Comparison of ENCODE assay signal across 9 mouse cellular contexts in genomic region chr12:107464731-107465130, GRCm38 (mm10). TPM values are rescaled to one million over a fixed set of nuclear protein-coding genes. Genes with fewer than 3 reads are reported as not detected.
DNase-seq lines count a peak whose midpoint lies in the region; TF ChIP-seq lines count a peak whose summit lies in the region.
"Had no signal": no experiment of that assay in that cellular context is flagged by ENCODE, and none has a peak within 500 bp of the region (broad histone marks: within the 10 kb centered on the region; RNA-seq: fewer than 3 reads in every experiment).

No protein-coding gene starts in this region.

- intact Hi-C loops in left cerebral cortex, postnatal 25 days (cut with DNase I) = no loop called here

- WGBS in lung, adult 2 months = 10% methylated on average over 5 of the region's 5 CpGs

- no peak for TF ChIP-seq POLR2A in lung, adult 2 months (IDR thresholded peaks at IDR 0.05; ENCODE audit: borderline replicate concordance, extremely low read depth, low read depth, low read length)

- no peak for TF ChIP-seq CTCF in lung, adult 2 months (IDR thresholded peaks at IDR 0.05; ENCODE audit: insufficient read depth, low read length)

- DNase-seq in kidney, adult 9 months = peak; percentile 38
- DNase-seq in kidney, adult 11 months = no peak
- DNase-seq in R1 (ENCODE audit: low read depth, low spot score) = peak; percentile 48
- DNase-seq in embryo, embryonic 9.5 days (ENCODE audit: extremely low spot score) = peak; percentile 51
- DNase-seq in lung, adult 2 months = peak; percentile 33
- DNase-seq in thymus, postnatal 36 days = peak; percentile 66 to 75
- DNase-seq in left cerebral cortex, postnatal 25 days (ENCODE audit: low spot score in 2 of 2) = no peak
- no peak for DNase-seq in cerebellum, postnatal 25 days

- H3K4me1 ChIP-seq in lung, adult 2 months (ENCODE audit: control insufficient read depth, insufficient read depth, low read length) = no peaks in the 10 kb centered on the region

- H3K4me3 ChIP-seq in lung, adult 2 months (replicated peaks; ENCODE audit: extremely low read depth, low read depth, low read length) = no peak overlapping the region

RNA-seq across cellular contexts. Expression of gene 3110018I06Rik, which starts 23.7 kb away (rescaled TPM):
- not detected in 2 replicates for polyA plus RNA-seq in lung, adult 2 months (2012; rRNA removed)
- not detected for total RNA-seq in left cerebral cortex, postnatal 25 days (2021)
- polyA plus RNA-seq: liver, embryonic 14.5 days had no signal

Comparison
In these comparisons a context has a peak if more than half of its experiments do, and no peak if none do; other contexts are left out.
1. DNase-seq: peak in kidney, adult 9 months (single experiment), R1 (single experiment), embryo, embryonic 9.5 days (single experiment), lung, adult 2 months (single experiment) and thymus, postnatal 36 days (2 of 2); none in kidney, adult 11 months (single experiment), left cerebral cortex, postnatal 25 days (0 of 2) and cerebellum, postnatal 25 days (0 of 2).